Mouse (Mus musculus) right cerebral cortex, postnatal 10 days (tissue): ENCODE measurements around the gene Suz12.
"Not testable (repeated sequence)": the region's sequence is repeated elsewhere in the genome, so short reads cannot be mapped to it uniquely, and the experiment has no call there.

Source experiments
- DNase-seq, 2 experiments: peaks; one replicate each; pipeline ENCODE4 v3.0.0; 2021; ENCODE audit warnings: low spot score in 2 of 2

Suz12 gene

GRCm38 (mm10) chr11:79992592-79993355 is at the start of gene Suz12:
Suz12 (plus strand) TSS chr11:79993106.
- peak; percentile 97 to 98 for DNase-seq

- DNase-seq: no peak
These were observed 49.8 kb upstream of the Suz12 start for GRCm38 (mm10) chr11:79943136-79943535.

- no peak for DNase-seq
These were observed 49.3 kb upstream of the Suz12 start for GRCm38 (mm10) chr11:79943601-79944000.

GRCm38 (mm10) chr11:79947265-79947664 is 45.6 kb upstream of the Suz12 start:
- no peak for DNase-seq

GRCm38 (mm10) chr11:79961346-79962124 is 31.4 kb upstream of the Suz12 start:
- DNase-seq: no peak

GRCm38 (mm10) chr11:79962125-79962876 is 30.6 kb upstream of the Suz12 start, which contains the start of gene Utp6:
Utp6 (minus strand) TSS chr11:79962390.
- peak; percentile 97 to 99 for DNase-seq

- DNase-seq: no peak
These were observed 30.1 kb upstream of the Suz12 start for GRCm38 (mm10) chr11:79962877-79963183.

- DNase-seq: no peak
These were observed 29.5 kb upstream of the Suz12 start for GRCm38 (mm10) chr11:79963212-79963974.

GRCm38 (mm10) chr11:79965896-79966295 is 27.0 kb upstream of the Suz12 start:
- peak; percentile 64 to 71 for DNase-seq

GRCm38 (mm10) chr11:79967752-79968151 is 25.2 kb upstream of the Suz12 start:
- DNase-seq: no peak

- DNase-seq: no peak
These were observed 19.8 kb upstream of the Suz12 start for GRCm38 (mm10) chr11:79973133-79973532.

- peak in 1 of 2 experiments; percentile 48 for DNase-seq
These were observed 19.1 kb upstream of the Suz12 start for GRCm38 (mm10) chr11:79973626-79974476.

- DNase-seq: no peak
These were observed 17.5 kb upstream of the Suz12 start for GRCm38 (mm10) chr11:79975377-79975776.

- no peak for DNase-seq
These were observed 16.7 kb upstream of the Suz12 start for GRCm38 (mm10) chr11:79976222-79976621.

GRCm38 (mm10) chr11:79976645-79977044 is 16.3 kb upstream of the Suz12 start:
- not testable (repeated sequence) for DNase-seq

GRCm38 (mm10) chr11:79977061-79977460 is 15.8 kb upstream of the Suz12 start:
- not testable (repeated sequence) for DNase-seq

GRCm38 (mm10) chr11:79977747-79978146 is 15.2 kb upstream of the Suz12 start:
- DNase-seq: not testable (repeated sequence)

GRCm38 (mm10) chr11:79986886-79987285 is 6.0 kb upstream of the Suz12 start:
- DNase-seq: no peak

- DNase-seq: no peak
These were observed 5.0 kb upstream of the Suz12 start for GRCm38 (mm10) chr11:79987896-79988295.

- DNase-seq: no peak
These were observed 2.8 kb upstream of the Suz12 start for GRCm38 (mm10) chr11:79990120-79990519.

GRCm38 (mm10) chr11:79991600-79991999 is 1.3 kb upstream of the Suz12 start:
- no peak for DNase-seq
